In genomic region chr5:52408668-52409315, GRCm38 (mm10) we compare ENCODE assay signal across 15 mouse cellular contexts. TPM values are rescaled to one million over a fixed set of nuclear protein-coding genes. Genes with fewer than 3 reads are reported as not detected.
DNase-seq lines count a peak whose midpoint lies in the region; ATAC-seq and TF ChIP-seq lines count a peak whose summit lies in the region.
"Had no signal": no experiment of that assay in that cellular context is flagged by ENCODE, and none has a peak within 500 bp of the region (broad histone marks: within the 10 kb centered on the region; RNA-seq: fewer than 3 reads in every experiment).

No protein-coding gene starts in this region.

- H3K4me1 ChIP-seq in heart, embryonic 15.5 days (replicated peaks): no peaks in the 10 kb centered on the region
- H3K4me1 ChIP-seq in neural tube, embryonic 14.5 days (ENCODE audit: control insufficient read depth, insufficient read depth, low read length): no peaks in the 10 kb centered on the region
- H3K4me1 ChIP-seq in neural tube, embryonic 15.5 days: peaks cover 5% of the 10 kb centered on the region; the same call in 1 of the 2 replicates
- no peaks in the 10 kb centered on the region for H3K4me1 ChIP-seq in forebrain, postnatal 0 days (ENCODE audit: insufficient read depth)
- H3K4me1 ChIP-seq: intestine, embryonic 15.5 days; midbrain, embryonic 15.5 days had no signal

- no peaks in the 10 kb centered on the region for H3K9me3 ChIP-seq in heart, embryonic 15.5 days (replicated peaks)
- H3K9me3 ChIP-seq in neural tube, embryonic 14.5 days (ENCODE audit: control insufficient read depth, low read length): no peaks in the 10 kb centered on the region
- no peaks in the 10 kb centered on the region for H3K9me3 ChIP-seq in neural tube, embryonic 15.5 days (replicated peaks)
- H3K9me3 ChIP-seq in forebrain, postnatal 0 days (ENCODE audit: low read length): no peaks in the 10 kb centered on the region
- H3K9me3 ChIP-seq: intestine, embryonic 15.5 days; midbrain, embryonic 15.5 days had no signal

- no peak overlapping the region for H3K9ac ChIP-seq in heart, embryonic 15.5 days
- H3K9ac ChIP-seq in neural tube, embryonic 14.5 days (replicated peaks; ENCODE audit: low read depth, low read length): no peak overlapping the region
- no peak overlapping the region for H3K9ac ChIP-seq in neural tube, embryonic 15.5 days (replicated peaks)
- no peak overlapping the region for H3K9ac ChIP-seq in forebrain, postnatal 0 days
- H3K9ac ChIP-seq: intestine, embryonic 15.5 days; liver, postnatal 0 days; midbrain, embryonic 15.5 days had no signal

- no peaks in the 10 kb centered on the region for H3K36me3 ChIP-seq in heart, embryonic 15.5 days
- H3K36me3 ChIP-seq in neural tube, embryonic 14.5 days (ENCODE audit: control insufficient read depth, insufficient read depth, low read length): no peaks in the 10 kb centered on the region
- no peaks in the 10 kb centered on the region; the same call in 1 of the 2 replicates for H3K36me3 ChIP-seq in neural tube, embryonic 15.5 days
- 0 out of 2 replicates have a peak, but pooled peaks cover under 1% of the 10 kb centered on the region for H3K36me3 ChIP-seq in forebrain, postnatal 0 days (ENCODE audit: insufficient read depth)
- H3K36me3 ChIP-seq: intestine, embryonic 15.5 days; midbrain, embryonic 15.5 days had no signal

- TF ChIP-seq CTCF in forebrain, postnatal 0 days (IDR thresholded peaks at IDR 0.05; ENCODE audit: low read depth): no peak

- 59% methylated on average over 7 of the region's 7 CpGs for WGBS in heart, embryonic 15.5 days
- 48% methylated on average over 7 of the region's 7 CpGs for WGBS in neural tube, embryonic 14.5 days
- 43% methylated on average over 7 of the region's 7 CpGs for WGBS in neural tube, embryonic 15.5 days
- WGBS in forebrain, postnatal 0 days: 60% methylated on average over 7 of the region's 7 CpGs

- H3K4me3 ChIP-seq in heart, embryonic 15.5 days: no peak overlapping the region
- H3K4me3 ChIP-seq in neural tube, embryonic 14.5 days (ENCODE audit: low read depth, low read length): no peak overlapping the region
- H3K4me3 ChIP-seq in neural tube, embryonic 15.5 days (replicated peaks): no peak overlapping the region
- H3K4me3 ChIP-seq in forebrain, postnatal 0 days (ENCODE audit: low read depth, low read length): no peak overlapping the region
- H3K4me3 ChIP-seq: intestine, embryonic 15.5 days; midbrain, embryonic 15.5 days had no signal

- DNase-seq in heart, postnatal 36 days: no peak
- DNase-seq in cerebellum, adult 8-10 months: peak; percentile 28
- DNase-seq in forebrain, postnatal 0 days: peak; percentile 23
- no peak for DNase-seq in testis, postnatal 14 days (ENCODE audit: low spot score)
- DNase-seq: gastrocnemius, postnatal 14 days; heart, postnatal 14 days; liver, postnatal 0 days; lung, postnatal 4 days; thymus, postnatal 14 days had no signal

- no peak overlapping the region for H3K27ac ChIP-seq in heart, embryonic 15.5 days
- no peak overlapping the region for H3K27ac ChIP-seq in neural tube, embryonic 14.5 days (ENCODE audit: low read depth, low read length)
- H3K27ac ChIP-seq in neural tube, embryonic 15.5 days (replicated peaks): no peak overlapping the region
- H3K27ac ChIP-seq in forebrain, postnatal 0 days (ENCODE audit: low read depth, low read length): no peak overlapping the region
- H3K27ac ChIP-seq: intestine, embryonic 15.5 days; kidney, postnatal 0 days; midbrain, embryonic 15.5 days had no signal

- ATAC-seq in heart, embryonic 15.5 days (replicated peaks; ENCODE audit: insufficient number of reproducible peaks, insufficient read depth, low FRiP score, low read depth): 0 out of 2 replicates have a peak, but pooled peaks have one; percentile 8
- peak; percentile 29; the same call in 1 of the 2 replicates for ATAC-seq in neural tube, embryonic 14.5 days (ENCODE audit: low read depth)
- no peak for ATAC-seq in neural tube, embryonic 15.5 days (ENCODE audit: low FRiP score)
- peak; percentile 37; the same call in 1 of the 2 replicates for ATAC-seq in forebrain, postnatal 0 days
- ATAC-seq: intestine, embryonic 15.5 days; liver, postnatal 0 days; midbrain, embryonic 15.5 days had no signal

- no peaks in the 10 kb centered on the region for H3K27me3 ChIP-seq in heart, embryonic 15.5 days
- no peaks in the 10 kb centered on the region for H3K27me3 ChIP-seq in neural tube, embryonic 14.5 days (ENCODE audit: control insufficient read depth, insufficient read depth, low read length)
- no peaks in the 10 kb centered on the region for H3K27me3 ChIP-seq in neural tube, embryonic 15.5 days (replicated peaks)
- no peaks in the 10 kb centered on the region for H3K27me3 ChIP-seq in forebrain, postnatal 0 days (ENCODE audit: insufficient read depth, low read length)
- H3K27me3 ChIP-seq: intestine, embryonic 15.5 days; midbrain, embryonic 15.5 days had no signal

- intact Hi-C loops in heart, postnatal 36 days (cut with DNase I): no loop called here

- H3K4me2 ChIP-seq in heart, embryonic 15.5 days: no peak overlapping the region
- H3K4me2 ChIP-seq in neural tube, embryonic 14.5 days (ENCODE audit: low read depth, low read length): no peak overlapping the region
- no peak overlapping the region for H3K4me2 ChIP-seq in neural tube, embryonic 15.5 days
- H3K4me2 ChIP-seq in forebrain, postnatal 0 days (ENCODE audit: low read depth): no peak overlapping the region
- H3K4me2 ChIP-seq: intestine, embryonic 15.5 days; midbrain, embryonic 15.5 days had no signal

RNA-seq across cellular contexts. Expression of gene Sod3, which starts 45.2 kb away (rescaled TPM):
- polyA plus RNA-seq in heart, embryonic 15.5 days (2015; fragmentation: Nextera tagmentation; extraction: Ambion mirVana): 1.3 and 2.0 TPM in 2 replicates
- total RNA-seq in heart, postnatal 36 days (2021): 10 to 100 TPM; 12.7 to 17.2 TPM
- 0.92 and 2.0 TPM in 2 replicates for polyA plus RNA-seq in neural tube, embryonic 14.5 days (2014; fragmentation: Nextera tagmentation; extraction: Ambion mirVana)
- polyA plus RNA-seq in neural tube, embryonic 15.5 days (2015; fragmentation: Nextera tagmentation; extraction: Ambion mirVana): 2.9 and 3.0 TPM in 2 replicates
- 1.8 and 2.0 TPM in 2 replicates for total RNA-seq in forebrain, postnatal 0 days (2014; rRNA removed)
- 3.5 and 4.2 TPM in 2 replicates for polyA plus RNA-seq in forebrain, postnatal 0 days (2015; fragmentation: Nextera tagmentation; extraction: Ambion mirVana)

Comparison
In these comparisons a context has a peak if more than half of its experiments do, and no peak if none do; other contexts are left out.
1. DNase-seq: peak in cerebellum, adult 8-10 months (single experiment) and forebrain, postnatal 0 days (single experiment); none in heart, postnatal 36 days (0 of 2) and testis, postnatal 14 days (single experiment).